Mouse (Mus musculus) MEL (cell line): Measurements from ENCODE around the gene Nosip. TPM values are rescaled to one million over a fixed set of nuclear protein-coding genes. Genes with fewer than 3 reads are reported as not detected.
"Not testable (repeated sequence)": the region's sequence is repeated elsewhere in the genome, so short reads cannot be mapped to it uniquely, and the experiment has no call there.

Source experiments
- DNase-seq: peaks from one replicate; pipeline ENCODE4 v3.0.0; 2011; ENCODE audit warnings: low read depth, low spot score
- H3K27ac ChIP-seq: 2 replicates; pipeline ENCODE4 v1.5.1; 2012; ENCODE audit warnings: low read depth, mild to moderate bottlenecking, control low read depth, low read length, moderate library complexity; ENCODE audit not compliant: control insufficient read depth
- H3K27me3 ChIP-seq, 2 experiments: fragments of 150-350 bp in 1 of 2; sonication (generic) in 1 of 2; 2 replicates each; pipeline ENCODE4 v1.6.1; 2012; ENCODE audit warnings: low read length in 2 of 2, mild to moderate bottlenecking in 2 of 2, improper control_type of control experiment in 1 of 2, moderate library complexity in 1 of 2; ENCODE audit not compliant: insufficient read depth in 2 of 2, control insufficient read depth in 1 of 2
- H3K36me3 ChIP-seq, 2 experiments: 2 replicates each; pipeline ENCODE4 v1.6.1; 2012 to 2014; ENCODE audit warnings: low read length in 2 of 2, improper control_type of control experiment in 1 of 2, inconsistent platforms in 1 of 2, mild to moderate bottlenecking in 1 of 2; ENCODE audit not compliant: insufficient read depth in 2 of 2, control insufficient read depth in 1 of 2
- H3K4me1 ChIP-seq, 2 experiments: fragments of 150-350 bp in 1 of 2; sonication (generic) in 1 of 2; 2 replicates each; pipeline ENCODE4 v1.6.1; 2012; ENCODE audit warnings: low read length in 2 of 2, improper control_type of control experiment in 1 of 2, mild to moderate bottlenecking in 1 of 2; ENCODE audit not compliant: insufficient read depth in 2 of 2, control insufficient read depth in 1 of 2
- H3K4me3 ChIP-seq, 2 experiments: fragments of 150-350 bp in 1 of 2; sonication (generic) in 1 of 2; 2 replicates each; pipeline ENCODE4 v1.5.1; 2012; ENCODE audit warnings: low read depth in 2 of 2, low read length in 2 of 2, mild to moderate bottlenecking in 2 of 2, moderate library complexity in 2 of 2, control low read depth in 1 of 2, improper control_type of control experiment in 1 of 2; ENCODE audit not compliant: control insufficient read depth in 1 of 2, insufficient read depth in 1 of 2
- H3K79me2 ChIP-seq: 2 replicates; pipeline ENCODE4 v1.6.1; 2012; ENCODE audit warnings: mild to moderate bottlenecking, low read length, moderate library complexity; ENCODE audit not compliant: control insufficient read depth, poor library complexity, insufficient read depth
- H3K9ac ChIP-seq: 2 replicates; pipeline ENCODE4 v1.6.1; 2012; ENCODE audit warnings: low read depth, mild to moderate bottlenecking, control low read depth, low read length, moderate library complexity; ENCODE audit not compliant: control insufficient read depth, poor library complexity, severe bottlenecking
- H3K9me3 ChIP-seq: fragments of 150-350 bp; sonication (generic); replicated peaks from 2 replicates; pipeline ENCODE4 v1.6.1; 2012; ENCODE audit warnings: mild to moderate bottlenecking, low read length, improper control_type of control experiment, moderate library complexity; ENCODE audit not compliant: insufficient read depth
- ELF1 ChIP-seq: IDR thresholded peaks from 2 replicates; pipeline ENCODE4 v1.6.1; 2014; ENCODE audit warnings: low read depth, mild to moderate bottlenecking, inconsistent platforms, low read length, improper control_type of control experiment, moderate library complexity
- EP300 ChIP-seq, 2 experiments: IDR thresholded peaks; 2 replicates each; pipeline ENCODE4 v1.6.1; 2011; ENCODE audit warnings: improper control_type of control experiment in 2 of 2, low read length in 2 of 2, low read depth in 1 of 2, mild to moderate bottlenecking in 1 of 2
- GABPA ChIP-seq: IDR thresholded peaks from 2 replicates; pipeline ENCODE4 v1.6.1; 2012; ENCODE audit warnings: low read depth, mild to moderate bottlenecking, inconsistent platforms, low read length, improper control_type of control experiment, moderate library complexity
- JUND ChIP-seq: IDR thresholded peaks from 2 replicates; pipeline ENCODE4 v1.6.1; 2011; ENCODE audit warnings: low read depth, mild to moderate bottlenecking, improper control_type of control experiment, low read length
- KAT2A ChIP-seq: conservative IDR thresholded peaks from 2 replicates; pipeline ENCODE4 v1.6.1; 2012; ENCODE audit warnings: low read depth, low read length, improper control_type of control experiment, inconsistent platforms
- MAZ ChIP-seq: IDR thresholded peaks from 2 replicates; pipeline ENCODE4 v1.6.1; 2012; ENCODE audit warnings: low read depth, mild to moderate bottlenecking, inconsistent platforms, low read length, improper control_type of control experiment
- MXI1 ChIP-seq: IDR thresholded peaks from 2 replicates; pipeline ENCODE4 v1.6.1; 2011; ENCODE audit warnings: mild to moderate bottlenecking, low read depth, low read length, improper control_type of control experiment
- MYB ChIP-seq: IDR thresholded peaks from 2 replicates; pipeline ENCODE4 v1.6.1; 2011; ENCODE audit warnings: mild to moderate bottlenecking, low read depth, low read length, improper control_type of control experiment
- NELFE ChIP-seq: IDR thresholded peaks from 2 replicates; pipeline ENCODE4 v1.6.1; 2011; ENCODE audit warnings: low read depth, low read length, improper control_type of control experiment
- POLR2AphosphoS2 ChIP-seq: IDR thresholded peaks from 2 replicates; pipeline ENCODE4 v1.6.1; 2011; ENCODE audit warnings: low read length, improper control_type of control experiment
- POLR2AphosphoS5 ChIP-seq: IDR thresholded peaks from 2 replicates; pipeline ENCODE4 v1.6.1; 2012; ENCODE audit warnings: low read depth, borderline replicate concordance, mild to moderate bottlenecking, inconsistent platforms, low read length, moderate library complexity, mixed read lengths
- RAD21 ChIP-seq: IDR thresholded peaks from 2 replicates; pipeline ENCODE4 v1.6.1; 2011; ENCODE audit warnings: mild to moderate bottlenecking, low read depth, low read length, improper control_type of control experiment
- RCOR1 ChIP-seq: IDR thresholded peaks from 2 replicates; pipeline ENCODE4 v1.6.1; 2012; ENCODE audit warnings: low read depth, mild to moderate bottlenecking, inconsistent platforms, low read length, improper control_type of control experiment
- TAL1 ChIP-seq: IDR thresholded peaks from 2 replicates; pipeline ENCODE4 v1.6.1; 2012; ENCODE audit warnings: mild to moderate bottlenecking, inconsistent platforms, low read length, moderate library complexity, mixed read lengths
- TBP ChIP-seq: IDR thresholded peaks from 2 replicates; pipeline ENCODE4 v1.8.0; 2011; ENCODE audit warnings: low read depth, low read length, improper control_type of control experiment
- USF2 ChIP-seq, 2 experiments: IDR thresholded peaks; 2 replicates each; pipeline ENCODE4 v1.6.1; 2011 to 2012; ENCODE audit warnings: improper control_type of control experiment in 2 of 2, low read length in 2 of 2, borderline replicate concordance in 1 of 2, inconsistent platforms in 1 of 2, low read depth in 1 of 2, mild to moderate bottlenecking in 1 of 2; ENCODE audit not compliant: insufficient read depth in 1 of 2
- ZKSCAN1 ChIP-seq: IDR thresholded peaks from 2 replicates; pipeline ENCODE4 v1.6.1; 2012; ENCODE audit warnings: low read depth, mild to moderate bottlenecking, inconsistent platforms, low read length, improper control_type of control experiment, moderate library complexity
- ZMIZ1 ChIP-seq: IDR thresholded peaks from 2 replicates; pipeline ENCODE4 v1.6.1; 2012; ENCODE audit warnings: low read depth, mild to moderate bottlenecking, inconsistent platforms, low read length, improper control_type of control experiment, moderate library complexity
- ZNF384 ChIP-seq: IDR thresholded peaks from 2 replicates; pipeline ENCODE4 v1.6.1; 2012; ENCODE audit warnings: low read depth, mild to moderate bottlenecking, inconsistent platforms, low read length, improper control_type of control experiment
- polyA plus RNA-seq, 2 experiments: library from polyadenylated mRNA; stranded (reverse) in 1 of 2; unstranded in 1 of 2; fragments of >175 nt in 1 of 2; fragments of >200 nt in 1 of 2; gene quantifications; 2 replicates each; pipeline versions ENCODE4 v1.2.1 to v1.2.4; 2012; ENCODE audit warnings: low replicate concordance in 2 of 2, low read depth in 1 of 2; ENCODE audit not compliant: insufficient read length in 2 of 2, insufficient read depth in 1 of 2, missing spikeins in 1 of 2
- total RNA-seq: library from RNA; depleted of rRNA; stranded (reverse); fragments of 300-350 nt; gene quantifications from 2 replicates; pipeline ENCODE4 v1.2.3, GENCODE M21; 2012

Nosip gene
- total and polyA plus RNA-seq, 3 experiments: 50.7 to 78.9 TPM; not detected in 1

DNA sequence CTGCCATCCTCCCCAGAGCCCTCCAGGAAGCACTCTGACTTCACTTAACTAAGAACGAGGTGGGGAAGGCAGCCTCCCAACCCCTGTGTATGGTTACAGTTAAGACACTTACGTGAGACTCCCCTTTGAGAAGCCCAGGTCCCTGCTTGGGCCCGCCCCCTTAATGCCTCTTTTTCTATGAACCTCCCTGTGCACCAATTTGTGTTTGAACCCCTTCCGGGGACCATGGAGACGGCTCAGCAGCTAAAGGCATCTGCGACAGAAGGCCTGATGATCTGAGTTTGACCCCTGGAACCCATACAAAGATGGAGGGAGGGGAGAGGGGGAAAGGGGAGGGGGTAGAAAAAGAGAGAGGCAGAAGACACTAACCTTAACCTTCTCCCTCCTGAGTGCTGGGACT, 44.2 kb downstream of the Nosip start:
- H3K9me3 ChIP-seq: no peaks in the 10 kb centered on the region
- H3K27ac ChIP-seq: no peak overlapping the region
- TF ChIP-seq POLR2AphosphoS5 (no peak), KAT2A (no peak), EP300 (IDR thresholded peaks at IDR 0.05; ENCODE audit: low read depth in 1 of 2, low read length in 2 of 2) (no peak), MAZ (no peak), TBP (no peak), ELF1 (no peak), POLR2AphosphoS2 (no peak), JUND (no peak), GABPA (no peak), MXI1 (no peak), TAL1 (no peak), MYB (no peak), NELFE (no peak)
- TF ChIP-seq, all 39 proteins: peak for 0
- Histone ChIP-seq H3K4me1 (peaks cover 2 to 15% of the 10 kb centered on the region in 2 experiments; a peak in 3 of 4 replicates), H3K9ac (no peak overlapping the region), H3K4me3 (no peak overlapping the region), H3K79me2 (no peaks in the 10 kb centered on the region), H3K36me3 (no peaks in the 10 kb centered on the region; a peak in 1 of 4 replicates), H3K27me3 (no peaks in the 10 kb centered on the region)
- DNase-seq: no peak

DNA sequence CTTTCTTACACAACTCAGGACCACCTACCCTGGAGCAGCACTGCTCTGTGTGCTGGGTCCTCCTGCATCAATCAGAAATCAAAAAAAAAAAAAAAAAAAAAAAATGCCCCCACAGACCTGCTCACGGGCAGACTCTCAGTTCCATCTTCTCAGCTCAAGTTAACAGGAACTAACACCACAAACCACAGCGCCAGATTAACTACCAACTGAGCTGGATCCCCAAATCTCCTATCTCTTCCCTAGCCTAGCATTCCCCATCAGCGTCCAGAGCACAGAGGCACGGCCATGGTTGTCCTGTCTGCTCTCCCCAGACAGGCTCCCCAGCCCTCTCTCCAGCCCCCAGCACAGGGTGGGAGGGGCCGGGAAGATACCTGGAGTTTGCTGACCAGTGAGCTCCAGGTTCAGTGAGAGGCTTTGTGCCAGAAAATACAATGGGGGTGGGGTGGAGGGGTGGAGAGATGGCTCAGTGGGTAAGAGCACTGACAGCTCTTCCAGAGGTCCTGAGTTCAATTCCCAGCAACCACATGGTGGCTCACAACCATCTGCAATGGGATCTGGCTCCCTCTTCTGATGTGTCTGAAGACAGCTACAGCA, 44.9 kb downstream of the Nosip start:
- no peaks in the 10 kb centered on the region for H3K79me2 ChIP-seq
- DNase-seq: peak; percentile 50

DNA sequence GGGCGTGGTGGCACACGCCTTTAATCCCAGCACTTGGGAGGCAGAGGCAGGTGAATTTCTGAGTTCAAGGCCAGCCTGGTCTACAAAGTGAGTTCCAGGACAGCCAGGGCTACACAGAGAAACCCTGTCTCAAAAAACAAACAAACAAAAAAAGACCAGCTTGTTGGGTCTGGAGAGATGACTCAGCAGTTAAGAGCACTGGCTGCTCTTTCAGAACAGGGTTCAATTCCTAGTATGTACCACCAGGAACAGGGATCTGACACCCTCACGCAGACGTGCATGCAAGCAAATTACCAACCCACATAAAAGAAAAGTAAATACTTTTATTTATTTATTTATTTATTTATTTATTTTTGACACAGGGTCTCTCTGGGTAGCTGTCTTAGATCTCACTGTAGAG, 47.9 kb downstream of the Nosip start:
- H3K36me3 ChIP-seq, H3K4me3 ChIP-seq, H3K79me2 ChIP-seq, DNase-seq, H3K9ac ChIP-seq, H3K27ac ChIP-seq, H3K27me3 ChIP-seq, H3K9me3 ChIP-seq: not testable (repeated sequence)
- peaks cover 5 to 26% of the 10 kb centered on the region in 2 experiments for H3K4me1 ChIP-seq

More for the DNA sequence above, 44.9 kb downstream of the Nosip start:
- Histone ChIP-seq H3K27me3 (no peaks in the 10 kb centered on the region), H3K36me3 (no peaks in the 10 kb centered on the region; a peak in 1 of 4 replicates), H3K4me1 (peaks cover 2 to 15% of the 10 kb centered on the region in 2 experiments; a peak in 3 of 4 replicates), H3K9me3 (no peaks in the 10 kb centered on the region), H3K4me3 (no peak overlapping the region), H3K9ac (no peak overlapping the region), H3K27ac (no peak overlapping the region)
- TF ChIP-seq ZKSCAN1: no peak
- TF ChIP-seq RAD21: no peak
- peak; percentile 90 for TF ChIP-seq ZNF384
- peak; percentile 51; the same call in 1 of the 2 replicates for TF ChIP-seq RCOR1
- no peak for TF ChIP-seq ZMIZ1
- no peak for TF ChIP-seq USF2 (IDR thresholded peaks at IDR 0.05; ENCODE audit: borderline replicate concordance in 1 of 2, insufficient read depth in 1 of 2, low read depth in 1 of 2, low read length in 2 of 2)
